ENCODE assay signal across 9 mouse cellular contexts in the genomic region with DNA sequence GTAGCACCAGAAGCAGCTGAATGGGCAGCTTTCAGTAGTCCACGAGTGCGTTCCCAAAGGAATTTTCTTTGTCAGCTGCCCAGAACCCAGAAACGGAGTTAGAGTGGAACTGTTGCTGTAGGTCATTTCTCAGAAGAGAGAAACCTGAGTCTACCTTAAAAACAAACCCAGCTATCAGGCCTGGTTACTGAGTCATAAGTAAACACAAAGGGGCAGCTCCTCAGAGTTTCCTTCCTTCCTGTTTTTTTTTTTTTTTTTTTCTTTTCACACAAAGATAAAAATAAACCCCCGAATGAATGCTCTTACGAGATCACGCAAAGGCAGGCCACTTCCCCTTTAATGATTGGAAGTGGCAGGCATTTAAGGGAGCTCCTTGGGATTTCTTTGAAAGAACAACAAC. TPM values are rescaled to one million over a fixed set of nuclear protein-coding genes. Genes with fewer than 3 reads are reported as not detected.
A peak's percentile ranks its signal among the peaks of the same experiment; 100 is the strongest.
DNase-seq lines count a peak whose midpoint lies in the region; ATAC-seq lines count a peak whose summit lies in the region.
"Had no signal": no experiment of that assay in that cellular context is flagged by ENCODE, and none has a peak within 500 bp of the region (broad histone marks: within the 10 kb centered on the region; RNA-seq: fewer than 3 reads in every experiment).

A gene (plus strand): TSS at position 322 of the 400 bp plus-strand sequence.

- WGBS in lung, embryonic 16.5 days = 23% methylated on average over 6 of the region's 6 CpGs
- WGBS in hindbrain, embryonic 13.5 days = 65% methylated on average over 6 of the region's 6 CpGs
- 66% methylated on average over 6 of the region's 6 CpGs for WGBS in neural tube, embryonic 15.5 days

- no peaks in the 10 kb centered on the region for H3K27me3 ChIP-seq in lung, embryonic 16.5 days (ENCODE audit: control insufficient read depth, insufficient read depth, low read depth, low read length)
- no peaks in the 10 kb centered on the region for H3K27me3 ChIP-seq in hindbrain, embryonic 13.5 days
- no peaks in the 10 kb centered on the region for H3K27me3 ChIP-seq in neural tube, embryonic 15.5 days (replicated peaks)
- H3K27me3 ChIP-seq: embryonic facial prominence, embryonic 13.5 days had no signal

- H3K4me3 ChIP-seq in lung, embryonic 16.5 days (ENCODE audit: low read length) = peak within 1 kb of the TSS; percentile 43
- no peak within 1 kb of the TSS for H3K4me3 ChIP-seq in hindbrain, embryonic 13.5 days
- no peak within 1 kb of the TSS for H3K4me3 ChIP-seq in neural tube, embryonic 15.5 days (replicated peaks)
- H3K4me3 ChIP-seq: embryonic facial prominence, embryonic 13.5 days had no signal

- H3K4me2 ChIP-seq in lung, embryonic 16.5 days (ENCODE audit: low read depth, low read length) = peak within 1 kb of the TSS; percentile 47
- no peak within 1 kb of the TSS for H3K4me2 ChIP-seq in hindbrain, embryonic 13.5 days
- H3K4me2 ChIP-seq in neural tube, embryonic 15.5 days = no peak within 1 kb of the TSS
- H3K4me2 ChIP-seq: embryonic facial prominence, embryonic 13.5 days had no signal

- no peak for DNase-seq in gastrocnemius, adult 18-20 months (ENCODE audit: low spot score)
- DNase-seq in gastrocnemius, postnatal 4 days (ENCODE audit: low spot score in 2 of 2) = no peak
- no peak for DNase-seq in urinary bladder, adult 2 months (ENCODE audit: low spot score)
- no peak for DNase-seq in urinary bladder, adult 18-20 months (ENCODE audit: low spot score in 2 of 2)
- DNase-seq in layer of hippocampus, postnatal 36 days = no peak

- no peaks in the 10 kb centered on the region for H3K36me3 ChIP-seq in lung, embryonic 16.5 days (ENCODE audit: control insufficient read depth, insufficient read depth, low read length)
- H3K36me3 ChIP-seq in hindbrain, embryonic 13.5 days = no peaks in the 10 kb centered on the region
- no peaks in the 10 kb centered on the region for H3K36me3 ChIP-seq in neural tube, embryonic 15.5 days
- H3K36me3 ChIP-seq: embryonic facial prominence, embryonic 13.5 days had no signal

- H3K4me1 ChIP-seq in lung, embryonic 16.5 days (replicated peaks; ENCODE audit: control insufficient read depth, insufficient read depth, low read length) = peaks cover 9% of the 10 kb centered on the region
- no peaks in the 10 kb centered on the region for H3K4me1 ChIP-seq in hindbrain, embryonic 13.5 days (replicated peaks)
- no peaks in the 10 kb centered on the region for H3K4me1 ChIP-seq in neural tube, embryonic 15.5 days
- H3K4me1 ChIP-seq: embryonic facial prominence, embryonic 13.5 days had no signal

- peak; percentile 16; the same call in 1 of the 2 replicates for ATAC-seq in lung, embryonic 16.5 days (ENCODE audit: low read depth)
- ATAC-seq in hindbrain, embryonic 13.5 days (ENCODE audit: low FRiP score) = no peak
- no peak for ATAC-seq in neural tube, embryonic 15.5 days (ENCODE audit: low FRiP score)

- peak within 1 kb of the TSS; percentile 84 for H3K27ac ChIP-seq in lung, embryonic 16.5 days (ENCODE audit: low read length)
- H3K27ac ChIP-seq in hindbrain, embryonic 13.5 days = no peak within 1 kb of the TSS
- no peak within 1 kb of the TSS for H3K27ac ChIP-seq in neural tube, embryonic 15.5 days (replicated peaks)
- H3K27ac ChIP-seq: embryonic facial prominence, embryonic 13.5 days had no signal

- H3K9me3 ChIP-seq in lung, embryonic 16.5 days (ENCODE audit: control insufficient read depth, low read length) = no peaks in the 10 kb centered on the region
- no peaks in the 10 kb centered on the region for H3K9me3 ChIP-seq in hindbrain, embryonic 13.5 days
- no peaks in the 10 kb centered on the region for H3K9me3 ChIP-seq in neural tube, embryonic 15.5 days (replicated peaks)
- H3K9me3 ChIP-seq: embryonic facial prominence, embryonic 13.5 days had no signal

- peak within 1 kb of the TSS; percentile 6; the same call in 1 of the 2 replicates for H3K9ac ChIP-seq in lung, embryonic 16.5 days (ENCODE audit: low read length)
- no peak within 1 kb of the TSS for H3K9ac ChIP-seq in hindbrain, embryonic 13.5 days
- no peak within 1 kb of the TSS for H3K9ac ChIP-seq in neural tube, embryonic 15.5 days (replicated peaks)
- H3K9ac ChIP-seq: embryonic facial prominence, embryonic 13.5 days had no signal

RNA-seq across cellular contexts. Expression of the gene that starts here (rescaled TPM):
- 100 to 1,000 TPM; 110 to 113 TPM for total RNA-seq in gastrocnemius, adult 18-20 months (2021)
- 1 to 10 TPM; 5.3 to 6.5 TPM for total RNA-seq in gastrocnemius, postnatal 4 days (2021)
- 113 and 130 TPM in 2 replicates for polyA plus RNA-seq in urinary bladder, adult 2 months (2012; rRNA removed)
- 128 and 141 TPM in 2 replicates for polyA plus RNA-seq in lung, embryonic 16.5 days (2015; fragmentation: Nextera tagmentation; extraction: Ambion mirVana)
- under 1 TPM in 1 of 2 experiments, not detected in 1; 0.37 TPM for total RNA-seq in layer of hippocampus, postnatal 36 days (2021)
- 0.91 and 1.0 TPM in 2 replicates for polyA plus RNA-seq in hindbrain, embryonic 13.5 days (2015; fragmentation: Nextera tagmentation; extraction: Ambion mirVana)
- polyA plus RNA-seq in neural tube, embryonic 15.5 days (2015; fragmentation: Nextera tagmentation; extraction: Ambion mirVana) = 0.82 and 20.5 TPM in 2 replicates

Comparison
In these comparisons a context has a peak if more than half of its experiments do, and no peak if none do; other contexts are left out.
1. RNA of the gene that starts here (total RNA-seq): 110 to 113 TPM in gastrocnemius, adult 18-20 months; 5.3 to 6.5 TPM in gastrocnemius, postnatal 4 days and 0.37 TPM in layer of hippocampus, postnatal 36 days; every median in the first group is over 10 times any median in the second.